Mouse (Mus musculus) B cell, adult 2 months (primary cell): ENCODE results near the gene Fh1.

Experiments
- DNase-seq, 2 experiments: peaks; one replicate each; pipeline ENCODE4 v3.0.0; 2022

Gene Fh1

DNA sequence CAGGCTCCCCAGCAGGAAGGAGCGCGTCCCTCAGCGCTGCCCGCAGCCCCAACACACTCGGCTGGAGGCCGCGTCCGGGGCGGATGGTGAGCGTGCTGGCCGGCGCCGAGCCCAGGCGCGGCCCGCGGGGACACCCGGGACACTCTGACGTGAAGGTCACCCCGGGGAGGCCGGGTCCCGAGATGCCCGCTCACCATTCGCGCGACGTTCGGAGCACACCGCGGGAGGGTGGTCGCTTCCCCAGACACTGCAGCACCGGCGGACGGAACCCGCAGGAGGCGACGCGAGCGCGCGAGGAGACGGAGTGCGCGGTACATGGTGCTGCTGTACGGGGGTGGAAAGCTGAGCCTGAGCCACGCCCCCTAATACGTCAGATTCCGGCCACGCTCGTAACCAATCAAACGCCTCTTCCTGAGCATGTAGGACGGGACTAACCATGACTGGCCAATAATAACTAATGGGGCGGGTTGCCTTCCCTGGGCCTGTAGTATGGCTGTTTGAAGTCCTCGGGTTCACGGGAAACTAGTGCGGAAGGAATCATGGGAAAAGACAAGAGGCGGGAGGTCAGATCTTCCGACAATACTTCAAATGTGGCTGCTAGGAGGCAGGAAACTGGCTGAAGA is at the start of gene Fh1:
Gene Fh1, minus strand, starts transcription at position 379 of the 623 bp plus-strand sequence.
- DNase-seq = peak; percentile 94 to 96

DNA sequence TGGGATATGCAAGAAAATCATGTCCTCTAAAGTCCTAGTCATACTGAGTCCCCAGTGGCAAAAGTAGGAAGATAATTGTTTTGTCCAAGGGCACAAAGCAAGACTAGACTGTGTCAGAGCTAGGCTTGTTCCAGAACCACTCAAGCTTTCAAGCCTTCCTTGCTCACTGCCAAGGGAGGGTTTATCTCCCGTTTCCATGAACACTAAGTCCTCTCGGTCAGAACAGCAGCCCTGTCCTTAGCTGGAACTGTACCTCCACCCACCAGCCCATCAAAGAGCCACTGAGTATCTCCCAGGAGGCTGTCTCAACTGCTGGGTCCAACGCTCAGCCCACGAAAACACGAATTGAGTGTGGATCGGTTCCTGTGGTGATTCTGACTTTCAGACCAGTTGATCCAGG is 49.7 kb upstream of the Fh1 start:
- DNase-seq = no peak

DNA sequence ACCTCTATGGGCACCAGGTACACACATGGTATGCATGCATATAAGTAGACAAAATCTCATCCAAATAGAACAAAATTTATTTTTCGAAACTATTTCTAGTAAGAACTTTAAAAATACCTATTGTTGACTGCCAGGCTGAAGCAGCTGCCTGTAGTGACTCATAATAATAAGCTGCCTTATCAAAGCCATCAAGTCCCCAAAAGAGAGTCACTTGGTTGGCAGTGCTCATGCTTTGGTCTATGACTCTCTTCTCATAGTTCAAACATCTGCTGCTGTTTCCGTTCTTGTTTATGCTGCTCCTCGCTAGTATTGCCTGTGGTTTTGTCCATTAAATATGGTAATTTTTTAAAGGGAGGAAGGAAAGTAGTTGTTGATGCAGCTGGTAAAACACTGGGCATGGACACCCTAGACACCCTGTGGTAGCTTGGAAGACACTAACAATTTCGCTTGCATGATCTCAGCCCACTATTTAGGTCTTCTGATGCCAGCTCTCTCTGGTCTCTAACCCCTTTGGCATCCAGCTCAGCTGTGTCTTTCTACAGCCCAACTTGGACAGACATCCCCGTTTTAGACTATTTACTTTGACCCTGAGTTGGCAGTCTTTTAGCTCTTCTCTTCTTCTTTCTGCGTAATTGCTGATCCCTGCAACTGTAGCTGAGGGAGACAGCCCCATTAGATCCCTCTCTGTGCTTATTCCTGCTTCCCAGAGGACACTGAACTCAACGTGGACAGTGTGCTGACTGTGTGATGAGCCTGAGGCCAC is 48.3 kb upstream of the Fh1 start:
- no peak for DNase-seq

DNA sequence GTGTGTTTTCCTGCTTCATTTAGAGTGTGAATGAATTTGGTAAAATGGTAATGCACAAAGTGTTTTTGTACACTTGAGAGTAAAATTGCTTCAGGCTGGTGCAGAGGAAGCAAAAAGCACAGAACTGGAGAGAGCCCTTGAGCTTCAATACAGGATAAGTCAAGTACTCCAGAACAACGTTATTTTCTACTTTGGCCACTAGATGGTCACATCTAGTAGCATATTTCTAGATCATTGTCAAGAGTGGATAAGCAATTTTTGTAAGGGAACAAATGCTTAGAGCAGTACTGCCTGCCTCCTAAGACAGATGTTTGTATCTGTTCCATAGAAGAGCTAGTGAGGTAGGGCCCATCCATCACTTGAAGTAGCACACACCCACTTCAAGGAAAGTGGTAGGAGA is 46.2 kb upstream of the Fh1 start:
- no peak for DNase-seq

DNA sequence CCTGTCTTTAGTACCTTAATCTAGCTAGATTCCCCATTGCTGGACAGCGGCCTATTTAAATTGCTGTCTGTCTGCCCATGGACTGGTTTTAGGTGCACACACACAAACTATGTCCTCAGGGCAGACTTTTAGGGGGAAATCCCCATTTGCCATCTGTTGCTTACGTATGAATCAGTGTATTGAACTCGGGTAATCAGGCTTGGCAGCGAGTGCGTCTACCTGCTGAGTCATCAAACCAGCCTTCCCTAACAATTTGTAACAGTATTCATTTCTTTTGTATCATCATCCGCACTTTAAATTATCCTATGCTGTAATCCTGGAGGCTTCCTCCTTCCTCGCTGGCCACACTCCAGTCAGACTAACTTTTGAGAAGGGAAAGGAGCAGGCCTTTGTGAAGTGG is 44.6 kb upstream of the Fh1 start:
- DNase-seq = no peak

DNA sequence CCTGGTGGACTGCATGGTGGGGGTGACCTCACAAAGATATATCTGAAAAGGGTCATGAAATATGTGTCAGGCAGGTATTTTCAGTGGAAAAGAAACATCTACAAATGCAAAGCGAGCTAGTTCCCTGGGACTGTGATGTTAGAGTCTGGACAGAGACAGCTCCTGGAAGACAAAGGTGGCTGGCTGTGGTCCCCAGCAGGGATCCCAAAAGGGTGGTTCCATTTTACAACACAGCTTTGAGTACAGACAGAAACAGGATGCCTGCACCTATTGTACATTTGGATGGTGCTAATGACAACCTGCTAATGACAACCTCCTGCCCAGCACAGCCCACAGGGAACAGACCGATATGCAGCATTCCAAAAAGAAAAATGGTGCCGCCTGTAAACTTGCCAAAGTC is 44.0 kb upstream of the Fh1 start:
- no peak for DNase-seq

DNA sequence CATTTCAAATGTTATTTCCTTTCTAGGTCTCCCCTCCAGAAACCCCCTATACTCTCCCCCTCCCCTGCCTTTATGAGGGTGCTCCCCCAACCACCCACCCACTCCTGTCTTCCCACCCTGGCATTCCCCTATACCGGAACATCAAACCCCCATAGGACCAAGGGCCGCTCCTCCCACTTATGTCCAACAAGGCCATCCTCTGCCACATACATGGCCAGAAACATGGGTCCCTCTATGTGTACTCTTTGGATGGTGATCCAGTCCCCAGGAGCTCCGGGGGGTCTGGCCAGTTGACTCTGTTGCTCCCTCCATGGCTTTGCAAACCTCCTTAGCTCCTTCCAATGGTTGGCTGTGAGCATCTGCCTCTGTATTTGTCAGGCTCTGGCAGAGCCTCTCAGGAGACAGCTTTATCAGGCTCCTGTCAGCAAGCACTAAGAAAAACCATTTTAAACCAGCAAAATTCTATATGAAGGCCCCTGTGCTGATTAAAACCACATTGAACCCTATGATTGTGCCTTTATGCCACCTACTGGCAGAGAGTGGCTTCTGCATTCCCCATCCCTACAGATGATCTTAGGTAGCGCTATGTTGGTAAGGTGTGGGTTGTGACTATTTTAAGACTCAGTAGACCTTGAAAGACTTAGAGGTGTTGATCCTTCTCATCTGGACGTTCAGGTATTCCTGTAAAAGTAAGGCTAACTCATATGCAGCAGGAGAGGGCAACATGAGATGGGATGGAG is 43.4 kb upstream of the Fh1 start:
- peak; percentile 62 to 63 for DNase-seq

DNA sequence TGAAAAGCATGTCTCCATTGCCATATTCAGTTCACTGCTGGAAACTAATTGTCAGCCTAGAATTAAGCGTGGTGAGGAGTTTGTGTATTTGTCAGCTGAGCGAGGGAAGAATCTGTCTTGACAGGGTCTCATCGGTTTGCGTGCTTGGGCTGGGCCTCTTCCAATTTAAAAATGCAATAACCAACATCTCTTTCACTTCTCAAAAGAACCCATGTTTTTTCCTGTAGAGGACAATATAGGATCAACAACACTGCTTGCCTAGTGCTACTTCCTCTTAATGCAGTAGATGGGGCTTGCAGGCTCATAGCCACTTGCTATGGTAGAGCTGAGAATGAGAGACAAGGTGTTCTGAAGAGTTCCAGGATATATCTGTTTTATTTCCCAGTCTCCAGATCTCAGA is 34.5 kb upstream of the Fh1 start:
- DNase-seq = peak in 1 of 2 experiments; percentile 28

DNA sequence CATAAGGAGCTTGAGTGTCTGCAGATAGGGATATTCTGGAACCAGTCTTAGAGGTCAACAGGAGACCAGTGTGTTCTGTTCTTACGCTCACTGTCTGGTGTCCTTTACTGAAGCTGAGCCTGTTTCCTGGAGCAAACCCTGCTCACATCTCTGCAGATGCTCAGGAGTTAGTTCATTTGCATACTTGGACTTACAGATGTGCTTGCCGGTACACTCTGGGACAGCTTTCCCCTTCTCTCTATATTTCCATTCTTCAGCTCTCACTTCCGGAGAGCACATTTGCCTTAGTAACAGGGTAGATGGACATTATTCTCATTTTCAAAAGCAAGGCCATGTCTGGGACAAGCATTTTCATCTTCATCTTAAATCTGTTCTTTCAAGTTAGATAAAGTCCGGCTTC is 23.2 kb upstream of the Fh1 start:
- DNase-seq = no peak

DNA sequence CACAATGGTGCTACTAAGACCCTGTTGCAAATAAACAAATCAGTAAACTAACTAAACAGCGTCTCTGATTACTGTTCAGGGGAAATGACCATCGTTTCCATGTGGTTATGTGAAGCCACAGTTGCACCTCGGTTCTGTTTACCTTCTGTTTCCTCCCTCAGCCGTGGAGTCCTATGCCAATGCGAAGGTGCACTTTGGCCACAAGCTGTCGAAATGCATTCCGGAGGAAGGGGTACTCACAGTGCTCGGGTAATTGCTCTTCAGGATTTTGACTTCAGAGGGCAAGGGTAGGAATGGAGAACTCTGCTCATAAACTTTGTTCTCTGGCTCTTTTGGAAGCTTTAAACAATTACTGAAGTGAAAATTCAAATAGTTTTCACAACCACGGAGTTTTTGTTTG is 21.5 kb upstream of the Fh1 start:
- no peak for DNase-seq

DNA sequence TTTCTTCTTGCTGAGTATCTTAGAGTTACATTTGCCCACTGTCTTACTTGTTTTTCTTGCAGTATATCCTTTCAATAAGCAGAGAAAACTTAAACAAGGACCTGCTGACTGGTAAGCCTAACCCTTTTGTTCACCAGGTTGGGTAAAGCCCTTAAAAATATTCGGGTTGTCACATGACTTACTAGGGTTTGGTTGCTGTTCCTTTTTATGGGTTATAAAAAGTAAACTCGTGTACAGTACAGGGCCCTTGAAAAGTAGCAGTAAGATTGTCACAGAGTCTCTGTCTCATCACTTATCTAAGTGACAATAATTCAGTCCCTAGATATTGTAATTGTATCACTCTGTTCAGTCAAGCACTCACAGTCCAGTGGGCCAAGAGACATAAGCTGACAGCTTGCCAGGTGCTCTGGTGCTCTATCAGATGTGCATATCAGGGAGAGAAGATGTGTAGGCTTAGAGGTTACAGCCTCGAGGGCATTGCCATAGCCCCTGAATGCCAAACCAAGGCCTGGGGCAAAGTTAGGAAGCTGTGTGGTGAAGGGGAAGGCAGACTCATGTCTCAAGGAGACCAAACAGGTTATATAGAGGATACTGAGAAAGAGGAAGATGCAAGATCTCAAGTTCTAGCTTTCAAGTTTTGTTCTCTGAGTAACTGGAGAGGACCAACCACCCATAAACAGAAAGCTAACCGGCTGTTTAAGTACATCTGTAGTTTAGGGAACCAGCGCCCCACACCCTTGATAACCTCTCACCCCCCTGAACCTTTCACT is 18.2 kb upstream of the Fh1 start:
- DNase-seq = peak; percentile 70 to 73

DNA sequence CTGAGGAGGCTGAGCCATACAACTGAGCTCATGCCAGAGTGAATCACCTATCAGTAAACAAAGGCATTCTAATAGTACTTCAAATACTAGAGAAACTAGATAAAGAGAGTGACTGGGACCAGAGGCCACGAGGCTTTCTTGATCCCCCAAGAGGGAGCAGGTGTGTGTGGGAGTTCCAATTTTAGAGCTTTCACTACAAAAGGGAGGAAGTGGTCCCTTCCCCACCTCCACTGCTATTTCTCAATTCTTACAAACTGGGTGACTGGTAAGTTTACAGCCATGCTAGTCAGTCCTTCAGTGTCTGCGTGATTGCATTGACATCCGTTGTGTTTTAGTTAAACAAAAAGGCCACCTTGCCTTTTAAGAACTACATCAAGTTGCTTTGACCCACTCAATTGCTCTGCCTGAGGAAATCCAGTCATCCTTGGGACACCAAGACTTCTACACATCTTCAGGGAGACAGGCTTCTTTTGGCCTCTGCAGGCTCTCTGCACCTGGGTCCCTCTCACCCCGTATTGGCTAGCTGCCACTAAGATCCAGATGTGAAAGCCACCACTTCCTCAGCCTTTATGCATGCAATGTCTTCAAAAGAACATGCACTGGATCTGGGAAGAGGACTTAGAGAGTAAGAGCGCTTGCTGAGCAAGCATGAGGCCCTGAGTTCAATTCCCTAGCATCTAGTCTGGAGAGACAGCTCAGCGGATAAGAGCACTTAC is 15.2 kb upstream of the Fh1 start:
- DNase-seq = no peak

DNA sequence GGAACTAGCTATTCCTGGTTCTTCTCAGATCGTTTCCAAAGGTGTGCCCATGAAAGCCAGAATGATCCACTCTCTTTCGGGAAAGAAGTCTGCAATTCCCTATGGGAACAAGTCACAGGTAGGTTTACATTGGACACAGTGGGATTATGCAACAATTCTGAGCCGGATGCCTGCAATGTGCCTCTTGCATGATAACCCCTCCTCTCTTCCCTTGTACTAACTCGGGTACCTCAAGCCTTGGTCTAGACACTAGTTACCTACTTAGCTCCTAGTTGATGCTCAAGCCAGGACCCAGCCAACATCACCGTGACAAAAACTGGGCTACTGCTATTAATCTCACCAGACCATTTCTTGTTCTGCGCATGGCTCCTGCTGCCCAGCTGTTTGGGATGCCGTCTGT is 13.6 kb upstream of the Fh1 start:
- DNase-seq = no peak

DNA sequence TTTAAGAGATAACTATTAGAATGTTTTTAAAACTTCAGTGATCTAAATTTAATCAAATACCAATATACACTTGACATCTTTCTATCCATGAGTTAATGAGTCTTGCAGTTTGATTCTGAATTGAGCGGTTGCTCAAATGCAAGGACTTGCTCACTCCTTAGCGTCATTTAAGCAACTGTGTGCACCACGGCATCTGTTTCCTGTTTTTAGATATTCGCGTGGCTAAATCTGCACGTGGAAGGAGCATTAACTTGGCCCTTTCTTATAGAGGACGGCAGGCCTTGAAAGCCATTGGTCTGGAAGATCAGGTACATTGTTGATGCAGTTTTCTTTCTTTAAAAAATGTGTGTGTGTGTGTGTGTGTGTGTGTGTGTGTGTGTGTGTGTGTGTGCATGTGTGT is 12.2 kb upstream of the Fh1 start:
- peak; percentile 55 to 66 for DNase-seq

DNA sequence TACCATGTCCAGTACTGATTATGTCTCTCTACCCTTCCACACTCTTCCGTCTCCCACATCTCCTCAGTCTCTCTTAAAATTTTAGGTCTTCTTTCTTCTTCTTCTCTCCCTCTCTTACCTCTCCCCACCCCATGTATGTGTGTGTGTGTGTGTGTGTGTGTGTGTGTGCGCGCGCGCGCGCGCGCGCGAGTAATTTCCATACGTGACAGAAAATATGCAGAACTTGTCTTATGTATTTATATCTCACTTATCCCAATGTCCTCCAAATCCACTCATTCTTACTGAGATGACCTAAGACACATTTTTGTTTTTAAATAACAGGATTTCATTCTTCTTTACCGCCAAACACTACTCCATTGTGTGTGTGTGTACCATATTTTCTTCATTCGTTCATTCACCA is 7.0 kb upstream of the Fh1 start:
- no peak for DNase-seq

DNA sequence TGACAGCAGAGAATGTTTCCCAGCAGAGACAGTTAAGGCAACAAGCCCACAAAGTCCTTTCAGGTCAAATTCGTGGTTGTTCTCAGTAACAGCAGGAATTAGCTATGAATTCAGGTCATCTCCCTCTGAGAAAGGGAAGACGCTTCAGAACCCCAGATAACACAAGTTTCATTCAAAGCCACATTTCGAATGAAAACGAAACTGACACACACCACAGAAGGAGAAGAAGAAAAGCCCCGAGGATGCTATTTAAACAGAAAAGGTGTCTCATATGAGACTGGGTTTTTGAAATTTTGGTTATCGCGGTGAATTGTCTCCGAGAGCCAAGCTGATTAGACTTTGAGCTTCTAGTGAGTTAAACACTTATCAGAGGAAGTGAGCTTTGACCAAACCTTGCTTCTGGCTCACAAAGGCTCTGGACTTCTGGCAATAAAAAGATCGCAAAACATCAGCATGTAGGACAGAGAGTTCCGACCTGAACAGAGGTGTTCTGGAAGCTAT is 6.3 kb upstream of the Fh1 start:
- peak; percentile 60 to 61 for DNase-seq

DNA sequence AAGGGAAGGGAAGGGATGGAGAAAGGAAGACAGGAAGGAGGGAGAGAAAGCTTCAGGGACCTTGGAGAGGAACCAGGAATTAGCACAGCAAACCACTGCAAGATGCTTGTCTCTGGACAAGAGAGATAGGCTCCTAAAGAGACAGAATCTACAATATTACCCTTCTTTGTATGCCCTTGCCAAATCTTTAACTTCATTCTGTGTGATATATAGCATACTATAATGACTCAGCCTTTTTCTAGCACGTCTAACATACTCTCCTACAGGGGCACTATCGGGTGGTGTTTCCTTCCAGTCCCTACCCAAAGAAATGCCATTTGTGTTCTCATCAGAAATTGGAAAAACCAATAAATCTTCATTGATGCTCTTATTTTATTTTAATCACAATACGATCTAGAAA is 5.6 kb upstream of the Fh1 start:
- no peak for DNase-seq

DNA sequence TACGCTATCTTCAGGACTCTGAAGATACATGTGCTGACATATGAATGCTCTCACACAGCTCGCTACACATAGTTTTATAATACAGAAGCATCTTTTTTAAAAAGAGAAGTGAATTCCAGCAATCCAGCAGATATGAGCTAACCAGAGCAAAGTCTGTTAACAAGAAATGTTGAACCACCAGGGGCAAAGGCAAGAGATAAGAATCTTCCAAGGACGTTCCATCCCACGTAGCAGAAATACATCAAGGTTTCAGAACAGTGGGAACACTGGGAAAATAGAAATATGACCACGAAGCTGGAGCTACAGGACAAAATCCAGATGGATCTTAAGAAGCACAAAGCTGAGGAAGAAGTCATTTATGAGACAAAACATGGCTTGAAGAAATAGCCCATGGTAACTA is 4.9 kb upstream of the Fh1 start:
- no peak for DNase-seq

DNA sequence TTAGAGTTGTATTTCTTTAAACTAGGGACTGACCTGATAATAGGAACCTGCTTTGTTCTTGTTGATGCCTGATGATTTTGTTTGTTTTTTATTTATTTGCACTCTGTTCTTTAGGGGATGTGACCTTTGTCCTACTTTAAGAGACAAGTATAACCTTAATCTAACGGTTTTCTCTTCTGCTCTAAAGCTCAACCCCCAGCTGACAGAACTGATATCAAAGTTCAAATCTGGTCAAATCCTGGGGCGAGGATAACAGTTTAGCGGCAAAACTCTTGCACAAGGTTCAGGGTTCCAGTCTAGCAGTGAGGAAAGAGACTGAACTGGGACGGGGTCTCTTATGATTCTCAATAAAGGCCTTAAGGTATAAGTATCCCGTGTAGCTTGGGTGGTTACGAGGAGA is 3.8 kb upstream of the Fh1 start:
- no peak for DNase-seq

DNA sequence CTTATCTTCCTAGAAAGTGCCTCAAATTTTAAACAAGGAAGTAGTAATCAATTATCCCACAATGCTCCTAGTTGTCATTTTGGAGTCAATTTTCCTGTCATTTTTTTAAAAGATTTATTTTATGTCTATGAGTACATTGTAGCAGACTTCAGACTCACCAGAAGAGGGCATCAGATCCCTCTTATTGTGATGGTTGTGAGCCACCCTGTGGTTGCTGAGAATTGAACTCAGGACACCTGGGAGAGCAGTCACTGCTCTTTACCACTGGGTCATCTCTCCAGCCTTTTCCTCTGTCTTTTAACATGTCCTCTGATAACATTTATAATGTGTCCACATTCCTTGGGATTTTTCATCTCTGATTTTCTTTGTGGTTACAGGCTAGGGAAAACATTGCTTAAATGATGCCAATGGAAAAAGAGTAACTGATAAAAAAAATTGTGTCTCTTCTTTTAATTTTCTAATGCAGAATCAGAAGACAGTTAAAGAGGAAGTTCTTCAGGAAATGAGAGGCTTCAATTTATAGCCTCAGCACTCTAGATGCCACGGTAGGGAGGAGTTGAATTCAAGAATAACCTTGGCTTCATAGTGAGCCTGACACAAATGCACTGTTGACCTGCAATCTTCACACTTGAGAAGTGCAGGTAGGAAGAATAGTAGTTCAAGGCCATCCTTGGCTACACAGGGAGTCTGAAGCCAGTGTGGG is 706 bp upstream of the Fh1 start:
- DNase-seq = peak; percentile 58 to 65

DNA sequence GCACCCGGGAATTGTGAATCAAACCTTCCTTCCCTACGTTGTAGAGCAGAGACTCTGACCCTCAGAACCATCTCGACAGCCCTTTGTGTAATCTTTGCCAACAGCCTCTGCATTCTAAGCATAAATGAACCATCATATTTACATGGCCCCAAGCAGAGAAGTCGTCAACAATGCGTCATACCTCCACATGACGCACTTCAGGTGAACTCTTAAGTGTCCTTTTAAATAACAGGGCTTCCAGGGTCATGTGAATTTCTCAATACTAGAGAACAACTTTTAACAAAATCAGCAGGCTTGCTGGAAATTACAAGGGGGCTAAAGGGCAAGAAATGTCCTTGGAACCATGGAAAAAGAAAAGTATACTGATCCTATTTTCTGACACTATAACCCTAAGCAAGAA is 1.8 kb downstream of the Fh1 start:
- no peak for DNase-seq
